Mouse (Mus musculus) liver, embryonic 14.5 days (tissue): ENCODE results near the gene Gm6588.

Experiments used
- CTCF ChIP-seq: IDR thresholded peaks from 2 replicates; pipeline ENCODE4 v1.5.1; 2016; ENCODE audit warnings: antibody characterized with exemption, low read depth, control low read depth
- EP300 ChIP-seq: IDR thresholded peaks from 2 replicates; pipeline ENCODE4 v1.6.1; 2016; ENCODE audit warnings: antibody characterized with exemption, low read depth

- TF ChIP-seq CTCF (no peak), EP300 (no peak)
Observed at GRCm38 (mm10) chr5:112482551-112482950, 33.3 kb downstream of the Gm6588 start.
